Mouse (Mus musculus): ENCODE measurements around the gene Srpx2.

- no peak for TF ChIP-seq POLR2A (IDR thresholded peaks at IDR 0.05; ENCODE audit: extremely low read depth, insufficient read depth, low read length)
- no peak for TF ChIP-seq CTCF (IDR thresholded peaks at IDR 0.05; ENCODE audit: extremely low read depth, insufficient read depth, low read length)
Observed at GRCm38 (mm10) chrX:133939561-133939960, 31.3 kb downstream of the Srpx2 start.

Data from cortical plate, adult 2 months (tissue).